Mouse (Mus musculus) midbrain, embryonic 14.5 days (tissue): Measurements from ENCODE around the gene Dnajb3. TPM values are rescaled to one million over a fixed set of nuclear protein-coding genes. Genes with fewer than 3 reads are reported as not detected.

Experiments used
- ATAC-seq: fragments of 200-750 bp; cut with Nextera tagmentation; 2 replicates; pipeline ENCODE4 v1.8.0; 2017; ENCODE audit warnings: moderate number of reproducible peaks, moderate library complexity; ENCODE audit not compliant: low FRiP score, low TSS enrichment
- DNase-seq: peaks from one replicate; pipeline ENCODE4 v3.0.0-alpha.2; 2015
- H3K27ac ChIP-seq: fragments of 300-500 bp; sonication (generic); replicated peaks from 2 replicates; pipeline ENCODE4 v1.5.1; 2014; ENCODE audit warnings: mild to moderate bottlenecking, low read depth, low read length, moderate library complexity
- H3K27me3 ChIP-seq: fragments of 300-500 bp; sonication (generic); 2 replicates; pipeline ENCODE4 v1.6.1; 2014; ENCODE audit warnings: low read length, control low read depth, mixed read lengths; ENCODE audit not compliant: control insufficient read depth, insufficient read depth
- H3K36me3 ChIP-seq: fragments of 300-500 bp; sonication (generic); 2 replicates; pipeline ENCODE4 v1.6.1; 2014; ENCODE audit warnings: low read length, control low read depth; ENCODE audit not compliant: control insufficient read depth, insufficient read depth
- H3K4me1 ChIP-seq: fragments of 300-500 bp; sonication (generic); 2 replicates; pipeline ENCODE4 v1.6.1; 2014; ENCODE audit warnings: mild to moderate bottlenecking, antibody characterized with exemption, low read length, control low read depth; ENCODE audit not compliant: control insufficient read depth, insufficient read depth
- H3K4me2 ChIP-seq: fragments of 300-500 bp; sonication (generic); 2 replicates; pipeline ENCODE4 v1.6.1; 2014; ENCODE audit warnings: mild to moderate bottlenecking, low read length, moderate library complexity
- H3K4me3 ChIP-seq: fragments of 300-500 bp; sonication (generic); replicated peaks from 2 replicates; pipeline ENCODE4 v1.5.1; 2014; ENCODE audit warnings: low read depth, low read length
- H3K9ac ChIP-seq: fragments of 300-500 bp; sonication (generic); replicated peaks from 2 replicates; pipeline ENCODE4 v1.6.1; 2014; ENCODE audit warnings: mild to moderate bottlenecking, low read length, moderate library complexity
- H3K9me3 ChIP-seq: fragments of 300-500 bp; sonication (generic); 2 replicates; pipeline ENCODE4 v1.6.1; 2016; ENCODE audit warnings: low read length, control low read depth, mixed read lengths; ENCODE audit not compliant: control insufficient read depth
- WGBS: fragments of 180-500 bp; shearing (Covaris S2); extraction: QIAGEN DNeasy Blood & Tissue Kit; methylation state at CpG from one replicate; pipeline ENCODE4 v1.1.7; 2014; 5-methylcytosine and 5-hydroxymethylcytosine counted together
- polyA plus RNA-seq: library from polyadenylated mRNA; unstranded; fragments of >200 nt; fragmentation: Nextera tagmentation; extraction: Ambion mirVana; gene quantifications from 2 replicates; pipeline ENCODE4 v1.2.1, GENCODE M21; 2014

Gene Dnajb3
- polyA plus RNA-seq: 12.9 and 14.2 TPM in 2 replicates

DNA sequence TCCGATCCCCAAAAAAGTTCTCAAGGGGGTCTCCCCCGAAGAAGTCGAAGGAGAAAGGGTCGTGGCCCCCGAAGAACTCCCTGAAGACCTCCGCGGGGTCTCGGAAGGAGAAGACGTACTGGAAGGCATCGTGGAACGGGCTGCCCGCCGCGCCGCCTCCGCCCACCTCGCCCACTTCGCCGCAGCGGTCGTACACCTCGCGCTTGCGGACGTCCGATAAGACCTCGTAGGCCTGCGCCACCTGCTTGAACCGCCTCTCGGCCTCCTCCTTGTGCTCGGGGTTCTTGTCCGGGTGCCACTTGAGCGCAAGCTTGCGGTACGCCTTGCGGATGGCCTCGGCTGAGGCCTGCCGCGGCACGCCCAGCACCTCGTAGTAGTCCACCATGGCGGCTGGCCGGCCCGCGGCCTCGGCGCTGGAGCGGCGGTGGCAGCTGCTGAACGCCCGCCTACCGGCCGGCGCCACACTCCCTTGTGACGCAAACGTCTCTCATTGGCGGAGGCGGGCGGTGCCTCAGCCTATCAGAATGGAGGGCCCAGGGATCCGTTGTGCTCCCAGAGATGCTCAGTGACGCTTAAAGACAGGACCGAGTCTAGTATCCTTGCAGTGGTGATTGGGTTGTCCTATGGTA, at the start of gene Dnajb3:
Dnajb3 (minus strand) TSS at position 489 of the 629 bp plus-strand sequence.
- H3K27me3 ChIP-seq: no peaks in the 10 kb centered on the region
- H3K4me1 ChIP-seq: 0 out of 2 replicates have a peak, but pooled peaks cover 5% of the 10 kb centered on the region
- H3K27ac ChIP-seq: peak within 1 kb of the TSS; percentile 52; the same call in 1 of the 2 replicates
- no peaks in the 10 kb centered on the region for H3K36me3 ChIP-seq
- peak within 1 kb of the TSS; percentile 47 for H3K4me3 ChIP-seq
- DNase-seq (peak; percentile 96), ATAC-seq (peak; percentile 99)
- WGBS: 7% methylated on average over 62 of the region's 62 CpGs
- peak within 1 kb of the TSS; percentile 72 for H3K4me2 ChIP-seq
- H3K9ac ChIP-seq: peak within 1 kb of the TSS; percentile 77
- H3K9me3 ChIP-seq: peaks cover 22% of the 10 kb centered on the region

DNA sequence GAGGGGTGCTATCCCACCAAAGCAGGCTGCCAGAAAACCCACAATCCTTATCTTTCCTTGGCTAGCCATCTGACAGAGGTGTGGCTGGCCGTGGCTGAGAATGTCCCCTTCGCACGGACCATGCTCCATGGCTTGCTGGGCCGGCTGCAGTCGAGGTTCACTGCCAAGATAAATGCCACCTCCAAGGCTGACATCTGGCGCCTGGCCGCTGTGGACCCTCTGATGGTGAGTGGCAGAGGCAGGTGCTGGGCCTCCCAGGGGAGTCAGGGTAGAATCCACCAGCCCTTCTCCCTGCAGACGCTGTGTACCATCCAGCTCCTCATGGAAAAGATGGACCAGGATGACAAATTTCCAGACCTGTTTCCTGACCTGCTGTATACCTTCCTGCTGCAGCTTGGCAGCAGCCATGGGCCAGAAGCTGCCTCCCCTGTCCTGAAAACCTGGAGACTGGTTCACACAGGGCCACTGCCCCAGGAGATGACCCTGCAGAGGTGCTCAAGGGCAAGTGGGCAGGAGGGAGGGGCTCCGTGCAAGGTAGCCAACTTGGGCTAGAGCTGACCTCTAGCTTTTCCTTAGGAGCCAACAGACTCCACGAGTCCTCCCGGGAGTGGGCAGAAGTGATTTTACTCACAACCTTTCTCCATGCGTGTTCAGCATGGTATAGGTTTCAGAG, 49.3 kb upstream of the Dnajb3 start:
- no peak overlapping the region for H3K4me2 ChIP-seq
- peaks cover 74% of the 10 kb centered on the region for H3K9me3 ChIP-seq
- peak; percentile 7; the same call in 1 of the 2 replicates for ATAC-seq

DNA sequence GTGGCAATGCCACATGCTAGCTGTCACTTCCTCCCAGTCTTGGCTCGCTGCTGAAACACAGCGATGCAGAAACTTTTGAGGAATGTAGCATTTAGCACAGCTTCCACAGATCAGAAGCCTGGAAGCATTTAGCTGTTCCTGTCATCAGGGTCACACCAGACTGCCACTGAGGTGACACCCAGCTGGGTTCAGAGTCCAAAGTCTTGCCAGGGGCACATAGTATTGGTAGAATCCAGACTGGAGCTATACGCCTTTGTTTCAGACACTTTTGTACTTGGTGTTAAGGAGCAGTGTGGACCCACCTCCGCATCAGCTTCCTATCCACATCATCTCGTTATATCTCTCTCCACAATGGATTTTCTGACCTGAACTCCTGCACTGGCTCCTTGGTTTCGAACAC, 48.0 kb upstream of the Dnajb3 start:
- no peak overlapping the region for H3K4me3 ChIP-seq
- H3K4me2 ChIP-seq: no peak overlapping the region
- H3K27ac ChIP-seq: no peak overlapping the region
- no peak for DNase-seq
- peaks cover 88% of the 10 kb centered on the region for H3K9me3 ChIP-seq
- no peak for ATAC-seq
- no peaks in the 10 kb centered on the region for H3K36me3 ChIP-seq
- no peak overlapping the region for H3K9ac ChIP-seq
- H3K27me3 ChIP-seq: no peaks in the 10 kb centered on the region
- no peaks in the 10 kb centered on the region for H3K4me1 ChIP-seq
- WGBS: 76% methylated on average over 6 of the region's 6 CpGs

More for the DNA sequence above, 49.3 kb upstream of the Dnajb3 start:
- Histone ChIP-seq H3K27ac (no peak overlapping the region), H3K9ac (no peak overlapping the region), H3K4me3 (no peak overlapping the region), H3K27me3 (no peaks in the 10 kb centered on the region), H3K4me1 (no peaks in the 10 kb centered on the region), H3K36me3 (peaks cover 6% of the 10 kb centered on the region)
- whole genome bisulfite sequencing: 88% methylated on average over 12 of the region's 12 CpGs
- no peak for DNase-seq

DNA sequence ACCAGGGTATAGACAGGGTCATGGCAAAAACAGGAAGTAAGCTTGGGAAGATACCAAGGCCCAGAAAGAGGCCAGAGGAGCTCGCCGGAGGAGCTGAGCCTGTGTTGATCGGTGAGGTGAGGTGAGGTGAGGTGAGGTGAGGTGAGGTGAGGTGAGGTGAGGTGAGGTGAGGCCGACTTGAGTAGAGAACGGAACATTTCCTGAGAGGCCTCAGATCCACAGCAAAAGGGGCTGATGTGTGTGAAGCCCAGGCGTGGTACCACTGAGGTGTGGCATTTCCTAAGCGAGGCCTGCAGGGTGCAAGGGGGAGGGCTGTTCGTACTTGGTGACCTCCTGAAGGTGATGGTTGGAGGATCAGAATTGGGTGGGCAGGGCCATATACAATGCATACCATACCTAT, 47.5 kb upstream of the Dnajb3 start:
- no peak for ATAC-seq
- H3K27ac ChIP-seq: no peak overlapping the region
- H3K9me3 ChIP-seq: peaks cover 92% of the 10 kb centered on the region
- H3K27me3 ChIP-seq: no peaks in the 10 kb centered on the region
- DNase-seq: no peak
- 74% methylated on average over 8 of the region's 8 CpGs for WGBS
- H3K4me3 ChIP-seq: no peak overlapping the region
- H3K4me2 ChIP-seq: no peak overlapping the region
- no peak overlapping the region for H3K9ac ChIP-seq
- no peaks in the 10 kb centered on the region for H3K4me1 ChIP-seq
- H3K36me3 ChIP-seq: no peaks in the 10 kb centered on the region

DNA sequence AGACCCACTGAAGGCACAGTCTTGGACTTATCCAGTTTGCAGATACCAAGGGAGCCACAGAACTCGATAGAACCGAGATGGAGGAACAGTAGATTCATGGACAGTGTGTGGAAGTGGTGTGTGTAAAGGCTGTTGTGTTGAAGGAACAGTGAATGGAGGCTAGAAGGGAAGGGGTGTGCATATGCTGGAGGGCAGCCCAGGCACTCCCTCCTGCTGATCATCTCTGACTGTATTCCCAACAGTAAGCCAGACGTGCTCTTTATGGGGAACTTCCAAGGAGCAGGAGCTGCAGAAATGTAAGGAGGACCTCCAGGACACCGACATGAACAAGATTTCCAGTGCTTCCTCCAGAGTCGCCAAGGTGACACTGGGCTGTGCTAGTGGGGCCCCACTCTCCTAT, 44.4 kb upstream of the Dnajb3 start:
- Histone ChIP-seq H3K27me3 (no peaks in the 10 kb centered on the region), H3K4me2 (no peak overlapping the region), H3K4me3 (no peak overlapping the region), H3K4me1 (no peaks in the 10 kb centered on the region), H3K9ac (no peak overlapping the region), H3K27ac (no peak overlapping the region), H3K9me3 (peaks cover 95% of the 10 kb centered on the region), H3K36me3 (no peaks in the 10 kb centered on the region)
- no peak for ATAC-seq
- 83% methylated on average over 5 of the region's 5 CpGs for WGBS
- no peak for DNase-seq

DNA sequence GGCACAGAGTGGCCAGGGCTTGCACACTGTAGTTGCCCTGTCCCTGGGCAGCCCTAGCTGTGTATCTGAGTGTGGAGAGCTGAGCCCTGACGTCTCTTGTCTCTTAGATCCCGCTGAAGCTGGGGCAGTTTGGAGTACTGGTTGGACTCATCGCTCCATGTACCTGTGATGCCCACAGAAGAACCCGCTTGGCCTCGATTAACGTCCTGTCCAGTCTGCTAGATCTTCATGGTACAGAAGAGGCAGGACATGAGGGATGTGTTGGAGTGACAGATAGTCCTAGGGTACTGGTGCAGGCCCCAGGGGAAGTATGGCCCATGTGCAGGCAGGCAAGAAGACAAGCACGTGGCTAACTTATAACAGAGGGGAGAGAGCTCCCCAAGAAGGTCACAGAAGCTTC, 44.0 kb upstream of the Dnajb3 start:
- no peaks in the 10 kb centered on the region for H3K4me1 ChIP-seq
- H3K9ac ChIP-seq: no peak overlapping the region
- 77% methylated on average over 7 of the region's 7 CpGs for WGBS
- H3K36me3 ChIP-seq: no peaks in the 10 kb centered on the region
- DNase-seq (no peak), ATAC-seq (no peak)
- H3K27ac ChIP-seq: no peak overlapping the region
- H3K9me3 ChIP-seq: peaks cover 95% of the 10 kb centered on the region
- H3K27me3 ChIP-seq: no peaks in the 10 kb centered on the region
- no peak overlapping the region for H3K4me2 ChIP-seq
- no peak overlapping the region for H3K4me3 ChIP-seq

DNA sequence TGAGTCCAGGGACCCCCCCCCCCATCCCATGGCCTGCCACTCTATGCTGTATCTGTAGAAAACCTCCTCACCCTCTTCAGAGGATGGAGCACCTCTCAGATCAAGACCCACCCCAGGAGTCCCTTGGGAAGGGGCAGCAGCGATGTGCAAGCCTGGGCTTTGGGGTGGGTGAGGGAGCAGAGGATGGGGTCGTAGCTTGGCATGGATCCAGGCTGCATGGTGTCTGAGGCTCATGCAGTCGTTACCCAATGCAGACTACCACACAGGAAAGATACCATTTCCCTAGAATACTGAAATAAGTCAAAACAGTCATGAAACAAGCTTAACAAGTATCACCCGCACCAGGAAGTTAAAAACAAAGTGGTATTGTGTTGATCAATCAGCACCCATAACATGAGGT, 43.1 kb upstream of the Dnajb3 start:
- Histone ChIP-seq H3K27me3 (no peaks in the 10 kb centered on the region), H3K4me1 (no peaks in the 10 kb centered on the region), H3K9ac (no peak overlapping the region), H3K27ac (no peak overlapping the region), H3K9me3 (peaks cover 97% of the 10 kb centered on the region), H3K36me3 (no peaks in the 10 kb centered on the region), H3K4me3 (no peak overlapping the region), H3K4me2 (no peak overlapping the region)
- 70% methylated on average over 4 of the region's 4 CpGs for WGBS
- no peak for ATAC-seq
- DNase-seq: no peak

DNA sequence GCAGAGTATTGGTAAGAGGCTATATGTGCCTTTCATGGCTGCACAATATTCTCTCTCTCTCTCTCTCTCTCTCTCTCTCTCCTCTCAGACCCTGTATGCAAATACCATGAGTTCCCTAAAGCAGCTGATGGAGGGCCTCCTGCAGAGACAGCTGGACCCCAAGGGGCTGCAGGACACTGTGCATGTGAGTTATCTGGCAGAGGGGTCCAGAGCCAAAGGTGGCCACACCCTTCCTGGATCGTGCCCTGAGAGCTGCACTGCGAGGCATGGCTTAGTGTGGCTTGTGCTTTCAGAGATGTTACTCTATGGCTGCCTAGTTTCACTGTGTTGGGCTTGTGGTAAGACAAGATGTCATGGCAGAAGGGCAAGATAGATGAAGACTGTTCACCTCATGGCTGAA, 42.1 kb upstream of the Dnajb3 start:
- no peak overlapping the region for H3K27ac ChIP-seq
- H3K36me3 ChIP-seq: no peaks in the 10 kb centered on the region
- no peaks in the 10 kb centered on the region for H3K4me1 ChIP-seq
- 48% methylated on average over 2 of the region's 2 CpGs for WGBS
- no peak overlapping the region for H3K4me3 ChIP-seq
- no peaks in the 10 kb centered on the region for H3K27me3 ChIP-seq
- DNase-seq: no peak
- no peak overlapping the region for H3K9ac ChIP-seq
- peaks cover 96% of the 10 kb centered on the region for H3K9me3 ChIP-seq
- ATAC-seq: no peak
- no peak overlapping the region for H3K4me2 ChIP-seq

DNA sequence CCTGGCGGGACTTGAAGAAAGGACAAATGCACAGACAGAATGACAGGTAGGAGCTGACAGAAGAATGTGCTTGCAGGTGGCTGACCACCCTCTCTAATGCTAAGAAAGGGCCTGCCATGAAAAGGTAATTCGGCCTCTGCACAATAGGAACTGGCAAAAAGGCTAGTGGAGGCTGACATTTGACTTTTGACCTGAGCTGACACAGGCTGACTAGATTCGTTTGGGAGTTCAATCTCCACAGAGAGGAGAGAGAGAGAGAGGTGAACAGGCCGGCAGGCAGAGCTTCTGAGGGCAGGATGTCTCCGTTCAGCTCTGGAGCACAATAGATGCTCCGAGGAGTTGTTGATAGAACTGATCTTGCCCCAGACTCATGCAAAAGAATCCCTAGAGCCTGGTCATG, 40.8 kb upstream of the Dnajb3 start:
- peaks cover 99% of the 10 kb centered on the region for H3K9me3 ChIP-seq
- H3K36me3 ChIP-seq: no peaks in the 10 kb centered on the region
- H3K27ac ChIP-seq: no peak overlapping the region
- no peak overlapping the region for H3K9ac ChIP-seq
- DNase-seq (no peak), ATAC-seq (no peak)
- H3K27me3 ChIP-seq: no peaks in the 10 kb centered on the region
- WGBS: 47% methylated on average over 6 of the region's 6 CpGs
- no peaks in the 10 kb centered on the region for H3K4me1 ChIP-seq
- H3K4me3 ChIP-seq: no peak overlapping the region
- H3K4me2 ChIP-seq: no peak overlapping the region
